Mouse (Mus musculus) gastrocnemius, adult 2 months (tissue): ENCODE measurements around the gene Gnai3. TPM values are rescaled to one million over a fixed set of nuclear protein-coding genes. Genes with fewer than 3 reads are reported as not detected.

Source experiments
- DNase-seq: peaks from one replicate; pipeline ENCODE4 v3.0.0; 2022
- H3K27ac ChIP-seq: fragments of 200-600 bp; 2 replicates; pipeline ENCODE4 v1.8.1; 2022; ENCODE audit warnings: mild to moderate bottlenecking
- H3K4me3 ChIP-seq: fragments of 200-600 bp; 2 replicates; pipeline ENCODE4 v1.8.1; 2022; ENCODE audit warnings: mild to moderate bottlenecking, moderate library complexity
- CTCF ChIP-seq: fragments of 200-600 bp; IDR thresholded peaks from 2 replicates; pipeline ENCODE4 v1.8.1; 2022; ENCODE audit warnings: antibody characterized with exemption, mild to moderate bottlenecking, moderate library complexity
- intact Hi-C: fragments of 180-260 bp; cut with DNase I; formaldehyde crosslinking; loops from one replicate; pipeline ENCODE4 v1.15.1; 2025
- long read RNA-seq, 2 experiments: library from polyadenylated mRNA; stranded (forward); transcript quantifications; one replicate each; pipeline ENCODE4 v2.0.0; 2021
- total RNA-seq, 2 experiments: library from RNA; stranded (reverse); gene quantifications; 2 replicates each; pipeline ENCODE4 v1.2.3; 2021

Gene Gnai3
- total RNA-seq = 10 to 100 TPM; 12.0 to 13.8 TPM
- long read RNA-seq, experiment 1, transcript Gnai3-201 (9 exons, 3,262 nt) = major isoform, 20 of 20 reads
- long read RNA-seq, experiment 1, partial matches to known transcripts = 0 of 20 reads
- long read RNA-seq, experiment 1, other reads (novel, unspliced or antisense) = 0 of 20 reads
- long read RNA-seq, experiment 2, transcript Gnai3-201 (9 exons, 3,262 nt) = major isoform, 11 of 12 reads
- long read RNA-seq, experiment 2, partial matches to known transcripts = 0 of 12 reads
- long read RNA-seq, experiment 2, other reads (novel, unspliced or antisense) = 1 of 12 reads

DNA sequence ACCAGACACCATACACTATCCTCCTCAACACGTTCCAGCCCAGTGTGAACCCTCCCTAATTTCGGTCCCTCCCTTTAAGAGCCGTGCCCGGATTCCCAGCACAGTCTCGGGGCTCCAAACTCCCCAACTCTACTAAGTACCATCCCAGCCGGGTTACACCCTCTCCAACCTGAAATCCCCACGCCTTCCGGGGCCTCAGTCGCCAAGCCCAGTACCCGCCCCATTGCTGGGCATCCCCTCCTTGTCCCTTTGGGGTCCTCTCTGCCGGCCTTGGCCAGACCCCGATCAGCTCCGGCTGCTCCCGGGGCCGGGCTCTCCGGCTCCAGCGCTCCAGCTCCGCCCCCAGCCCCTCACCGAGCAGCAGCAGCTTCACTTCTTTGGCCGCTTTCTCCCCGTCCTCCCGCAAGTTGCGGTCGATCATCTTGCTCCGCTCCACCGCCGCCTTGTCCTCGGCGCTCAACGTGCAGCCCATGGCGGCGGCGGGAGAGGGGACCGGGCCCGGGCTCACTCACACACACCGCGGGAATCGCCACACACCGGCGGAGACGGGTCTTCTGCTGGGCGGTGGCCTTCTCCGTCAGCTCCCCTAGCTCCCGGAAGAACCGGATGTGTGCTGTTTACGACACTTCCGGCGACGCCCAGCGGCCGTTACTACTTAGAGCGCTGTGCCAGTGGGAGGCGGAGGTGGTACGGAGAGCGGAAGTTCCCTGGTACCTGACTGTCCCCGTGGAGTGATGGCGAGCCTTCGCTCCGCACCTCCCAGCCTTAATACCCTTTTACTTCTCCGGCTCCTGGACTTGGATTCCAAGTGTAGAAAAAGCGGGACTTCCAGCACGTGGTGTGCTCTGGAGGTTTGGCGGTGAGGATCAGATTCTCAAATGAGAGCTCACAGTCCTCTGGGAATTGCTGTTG, at the start of gene Gnai3:
Gnai3 (minus strand) TSS at position 613 of the 912 bp plus-strand sequence.
- peak; percentile 93 for DNase-seq
- Histone ChIP-seq H3K4me3 (peak within 1 kb of the TSS; percentile 86), H3K27ac (peak within 1 kb of the TSS; percentile 96)
- TF ChIP-seq CTCF = peak; percentile 15; the same call in 1 of the 2 replicates
- intact Hi-C loops = loop anchor here (5.0 to 10.0 kb wide), 4 partner anchors 193 to 451 kb away; partner anchors contain the start of genes Ahcyl1 and Gstm7

DNA sequence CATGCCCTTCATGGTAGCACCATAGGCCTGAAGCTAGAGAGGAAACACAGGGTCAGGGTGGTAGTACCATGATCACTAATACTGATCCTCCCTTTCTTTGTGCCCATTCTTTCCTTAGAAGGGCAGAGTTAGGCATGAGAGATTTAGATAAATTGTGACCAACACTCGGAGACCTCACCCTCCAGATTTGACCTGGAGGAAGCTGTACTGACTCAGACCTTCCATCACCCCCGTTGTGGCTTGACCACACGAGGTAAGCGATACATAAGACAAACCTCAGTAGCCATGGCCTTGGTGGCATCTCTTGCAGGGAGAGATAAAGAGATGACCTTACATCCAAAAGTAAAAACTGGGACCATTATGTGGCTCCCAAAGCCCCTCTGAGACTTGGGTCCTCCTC, 49.3 kb upstream of the Gnai3 start:
- intact Hi-C loops = no loop called here
- no peak for DNase-seq
- no peak for TF ChIP-seq CTCF
- no peak overlapping the region for H3K27ac ChIP-seq
- H3K4me3 ChIP-seq = no peak overlapping the region

DNA sequence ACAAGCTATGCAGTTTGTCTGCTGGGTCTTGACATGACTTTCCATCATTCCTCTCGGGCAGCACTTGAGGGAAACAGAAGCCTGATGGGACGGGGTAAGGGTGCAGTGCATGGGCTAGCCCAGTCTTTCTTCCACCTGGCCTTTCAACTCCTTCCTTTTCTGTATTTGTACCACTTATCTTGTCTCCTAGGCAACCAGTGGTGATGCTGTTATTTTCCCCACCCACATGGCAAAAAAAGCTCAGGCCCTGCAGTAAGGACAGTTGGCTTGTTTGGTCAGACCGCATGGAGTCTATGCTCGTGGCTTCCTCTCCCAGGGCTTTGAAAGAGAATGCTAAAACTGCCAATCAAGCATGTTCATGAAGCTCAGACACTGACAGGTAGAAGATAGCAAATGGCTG, 47.7 kb upstream of the Gnai3 start:
- DNase-seq = no peak
- intact Hi-C loops = no loop called here
- Histone ChIP-seq H3K27ac (no peak overlapping the region), H3K4me3 (no peak overlapping the region)
- no peak for TF ChIP-seq CTCF

DNA sequence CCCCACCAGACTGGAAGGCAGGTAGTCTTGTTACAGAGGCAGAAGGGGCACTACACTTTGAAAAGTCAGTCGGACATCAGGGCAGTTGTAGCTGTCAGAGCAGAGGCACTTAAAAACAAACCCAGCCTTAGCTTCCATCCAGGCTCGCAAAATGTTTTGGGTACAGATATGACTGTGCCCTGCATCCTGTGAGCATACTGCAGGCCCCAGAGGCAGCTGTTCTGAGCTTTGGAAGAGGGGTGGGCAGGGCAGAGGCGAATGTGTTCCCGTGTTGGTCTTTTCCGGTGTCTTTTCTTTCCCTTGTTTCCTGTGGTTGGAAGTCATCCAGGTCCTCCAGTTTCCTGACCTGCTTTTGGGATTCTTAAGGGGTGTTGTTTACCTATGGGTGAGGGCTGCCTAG, 44.0 kb upstream of the Gnai3 start:
- no peak for DNase-seq
- Histone ChIP-seq H3K4me3 (peak overlapping the region; percentile 26), H3K27ac (peak overlapping the region; percentile 20; the same call in 1 of the 2 replicates)
- TF ChIP-seq CTCF = no peak
- intact Hi-C loops = no loop called here

DNA sequence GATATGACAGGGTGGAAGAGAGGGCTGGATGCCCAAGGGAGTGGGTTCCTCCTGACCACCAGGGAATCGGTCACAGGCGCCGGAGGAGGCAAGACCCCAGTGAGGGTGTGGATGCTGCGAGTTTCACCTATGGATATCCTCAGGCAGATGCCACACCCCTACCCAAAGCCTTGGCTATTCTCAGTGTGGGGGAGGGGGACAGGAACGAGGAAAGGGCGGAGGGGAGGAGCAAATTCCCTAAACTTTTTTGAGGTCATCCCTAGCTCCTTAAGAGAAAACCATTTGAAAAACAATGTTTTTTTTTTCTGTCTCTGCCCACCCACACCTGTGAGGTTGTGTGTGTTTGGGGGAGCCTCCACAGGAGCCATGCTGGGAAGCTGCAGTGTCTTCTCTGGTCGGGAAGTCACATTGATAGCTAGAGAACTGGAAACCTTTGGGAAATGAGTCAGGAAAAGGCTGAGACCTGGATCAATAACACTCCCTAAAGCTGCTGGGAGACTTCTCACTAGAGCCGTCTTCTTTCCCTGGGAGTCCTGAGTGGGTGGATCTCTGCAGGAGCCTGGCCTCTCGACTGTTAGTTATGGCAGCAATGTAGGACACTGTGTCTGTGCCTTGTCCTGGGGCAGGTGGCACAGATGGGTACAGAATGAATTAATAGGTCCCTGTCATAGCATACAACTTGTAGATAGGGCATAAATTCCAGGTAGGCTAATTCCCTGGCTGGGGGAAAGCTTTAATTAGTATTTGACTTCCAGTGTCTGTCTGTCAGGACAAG, 43.0 kb upstream of the Gnai3 start:
- no peak for DNase-seq
- Histone ChIP-seq H3K27ac (no peak overlapping the region), H3K4me3 (no peak overlapping the region)
- no peak for TF ChIP-seq CTCF
- intact Hi-C loops = no loop called here

DNA sequence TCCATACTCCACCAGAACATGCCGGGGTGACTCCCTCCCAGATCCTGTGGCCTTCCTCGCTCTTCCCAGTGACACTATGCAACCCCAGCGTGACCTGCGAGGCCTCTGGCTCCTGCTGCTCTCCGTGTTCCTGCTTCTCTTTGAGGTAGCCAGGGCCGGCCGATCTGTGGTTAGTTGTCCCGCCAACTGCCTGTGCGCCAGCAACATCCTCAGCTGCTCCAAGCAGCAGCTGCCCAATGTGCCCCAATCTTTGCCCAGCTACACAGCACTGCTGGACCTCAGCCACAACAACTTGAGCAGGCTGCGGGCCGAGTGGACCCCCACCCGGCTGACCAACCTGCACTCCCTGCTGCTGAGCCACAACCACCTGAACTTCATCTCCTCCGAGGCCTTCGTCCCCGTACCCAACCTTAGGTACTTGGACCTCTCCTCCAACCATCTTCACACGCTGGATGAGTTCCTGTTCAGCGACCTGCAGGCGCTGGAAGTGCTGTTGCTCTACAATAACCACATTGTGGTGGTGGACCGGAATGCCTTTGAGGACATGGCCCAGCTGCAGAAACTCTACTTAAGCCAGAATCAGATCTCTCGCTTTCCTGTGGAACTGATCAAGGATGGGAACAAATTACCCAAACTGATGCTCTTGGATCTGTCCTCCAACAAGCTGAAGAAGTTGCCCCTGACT, 41.3 kb upstream of the Gnai3 start:
- peak overlapping the region; percentile 77 for H3K4me3 ChIP-seq
- intact Hi-C loops = no loop called here

DNA sequence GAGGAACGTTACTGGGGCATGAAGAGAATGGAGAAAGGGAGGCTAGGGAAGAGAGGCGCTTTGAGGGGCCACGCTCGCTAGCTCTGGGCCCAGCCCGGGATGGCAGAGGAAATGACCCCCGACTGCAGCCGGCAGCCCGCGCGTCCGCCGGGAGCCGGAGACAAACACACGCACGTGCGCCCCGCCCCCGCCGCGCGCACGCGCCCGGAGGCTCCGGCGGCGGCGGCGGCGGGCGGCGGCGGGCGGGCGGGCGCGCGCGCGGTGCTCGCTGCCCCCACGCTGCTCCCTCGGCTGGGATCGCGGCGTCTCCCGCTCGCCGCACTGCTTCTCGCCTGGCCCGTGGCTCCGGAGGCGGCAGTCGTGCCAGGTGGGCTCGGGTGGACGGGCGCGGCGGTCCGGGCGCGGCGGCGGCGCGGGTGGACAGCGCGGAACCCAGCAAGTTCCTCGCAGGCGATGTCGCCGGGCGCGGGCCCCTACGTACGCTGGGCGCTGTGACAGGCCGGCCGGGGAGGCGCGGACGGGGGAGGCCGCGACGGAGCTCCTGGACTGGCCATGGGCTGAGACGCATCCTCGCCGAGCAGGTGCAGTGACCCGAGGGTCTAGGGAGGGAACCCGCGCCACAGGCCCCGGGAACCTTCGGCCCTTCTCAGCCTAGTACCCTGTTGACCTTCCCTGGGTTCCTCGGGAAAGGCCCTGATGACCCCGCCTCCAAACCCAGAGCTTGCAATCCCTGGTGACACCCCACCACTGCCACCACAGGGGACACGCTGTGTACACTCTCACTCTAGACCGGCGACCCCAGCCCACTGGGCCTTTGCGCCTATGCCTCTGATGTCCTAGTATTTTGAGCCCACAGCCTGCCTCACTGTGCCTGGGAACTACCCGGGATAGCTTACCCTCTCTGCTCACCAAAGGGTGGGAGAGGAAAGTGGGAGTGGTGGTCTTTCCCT, 40.4 kb upstream of the Gnai3 start, which contains the start of gene Amigo1:
Amigo1 (plus strand) TSS at position 238 of the 950 bp plus-strand sequence.
- Histone ChIP-seq H3K27ac (peak within 1 kb of the TSS; percentile 89), H3K4me3 (peak within 1 kb of the TSS; percentile 77)
- intact Hi-C loops = no loop called here
- TF ChIP-seq CTCF = no peak
- peak; percentile 80 for DNase-seq

More for the DNA sequence above, 41.3 kb upstream of the Gnai3 start:
- H3K27ac ChIP-seq = peak overlapping the region; percentile 89
- DNase-seq = peak; percentile 52
- TF ChIP-seq CTCF = no peak

DNA sequence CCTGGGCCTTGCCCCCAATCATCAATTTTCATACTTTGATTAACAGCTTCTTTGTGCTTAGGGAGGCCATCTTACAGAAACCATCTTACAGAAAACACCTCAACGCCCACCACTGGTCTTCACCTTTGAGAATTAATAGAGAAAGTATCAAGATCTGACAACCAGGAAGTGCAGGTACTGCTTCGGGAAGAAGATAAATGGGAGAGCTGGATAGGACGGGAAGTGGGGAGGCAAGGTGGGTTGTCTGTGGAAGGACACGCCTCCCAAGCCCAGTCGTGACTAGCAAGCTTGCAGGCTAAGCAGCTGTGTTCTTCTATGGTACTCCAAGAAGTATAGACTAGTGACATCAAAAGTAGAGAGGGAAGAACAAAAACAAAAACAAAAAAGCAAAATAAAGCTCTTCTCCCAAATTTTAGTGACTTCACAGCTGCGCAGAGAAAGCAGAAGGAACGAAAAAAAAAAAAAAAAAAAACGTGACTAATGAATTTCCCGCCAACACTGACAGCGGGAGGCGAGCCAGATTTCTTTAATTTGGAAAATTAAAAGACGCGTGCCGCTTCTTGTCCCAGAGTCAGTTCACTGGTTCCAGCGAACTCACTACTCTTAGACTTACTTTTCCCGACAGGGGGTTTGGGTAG, 39.6 kb upstream of the Gnai3 start:
- DNase-seq = peak; percentile 10
- Histone ChIP-seq H3K27ac (peak overlapping the region; percentile 89), H3K4me3 (peak overlapping the region; percentile 77)
- intact Hi-C loops = loop anchor here (2.0 kb wide), 1 partner anchor 17 kb away; no protein-coding TSS in a partner anchor
- no peak for TF ChIP-seq CTCF

DNA sequence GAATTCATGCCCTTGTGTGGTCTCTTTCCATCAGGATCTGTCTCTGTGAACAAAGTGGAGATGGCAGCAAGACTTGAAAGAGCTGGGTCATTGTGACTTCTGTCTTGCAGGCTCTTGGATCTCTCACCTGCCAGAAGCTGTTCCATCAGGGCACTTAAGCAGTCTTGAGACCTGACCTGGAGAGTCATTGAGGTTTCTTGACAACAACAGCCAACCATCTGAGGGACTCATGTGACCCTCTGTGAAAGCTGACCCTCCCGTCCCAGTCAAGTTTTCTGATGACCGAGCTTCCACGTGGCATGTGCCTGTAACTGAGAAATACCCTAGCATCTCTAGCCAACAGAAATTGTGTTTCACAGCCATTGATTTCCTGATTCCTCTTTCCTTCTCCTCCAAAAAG, 38.8 kb upstream of the Gnai3 start:
- TF ChIP-seq CTCF = no peak
- intact Hi-C loops = loop anchor here (2.0 kb wide), 1 partner anchor 16 kb away; no protein-coding TSS in a partner anchor
- H3K4me3 ChIP-seq = no peak overlapping the region
- DNase-seq = peak; percentile 20
- H3K27ac ChIP-seq = 0 out of 2 replicates have a peak overlapping the region, but pooled peaks have one; percentile 89

DNA sequence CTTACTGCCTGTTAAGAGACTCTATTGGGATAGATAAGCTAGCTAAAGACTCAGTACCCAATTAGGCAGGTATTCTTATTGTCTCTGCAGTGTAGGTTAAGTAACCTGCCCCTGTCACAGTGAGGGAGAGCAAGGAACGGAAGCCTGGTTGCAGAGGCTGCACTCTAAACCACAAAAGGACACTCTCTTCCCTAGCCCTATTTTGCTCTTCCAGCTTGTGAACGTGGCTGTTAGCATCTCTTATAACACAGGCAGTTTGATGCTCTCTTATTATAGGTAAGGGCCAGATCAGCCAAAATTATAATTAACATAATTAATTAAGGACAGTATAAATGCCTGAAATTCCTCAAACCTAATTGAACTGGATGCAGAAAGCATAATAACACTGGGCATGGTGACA, 34.6 kb upstream of the Gnai3 start:
- no peak overlapping the region for H3K4me3 ChIP-seq
- no peak overlapping the region for H3K27ac ChIP-seq
- DNase-seq = no peak
- TF ChIP-seq CTCF = no peak
- intact Hi-C loops = no loop called here
